ENCODE assay signal across 35 mouse cellular contexts in genomic region chr3:91964543-91964942, GRCm38 (mm10). TPM values are rescaled to one million over a fixed set of nuclear protein-coding genes. Genes with fewer than 3 reads are reported as not detected.
"Had no signal": no experiment of that assay in that cellular context is flagged by ENCODE, and none has a peak within 500 bp of the region (broad histone marks: within the 10 kb centered on the region; RNA-seq: fewer than 3 reads in every experiment).

No protein-coding gene starts in this region.

RNA-seq across cellular contexts. Expression of gene Pglyrp3, which starts 49.8 kb away (rescaled TPM):
- total RNA-seq: left cerebral cortex, postnatal 10 days; left cerebral cortex, postnatal 14 days; left cerebral cortex, postnatal 25 days; left cerebral cortex, postnatal 36 days; left cerebral cortex, postnatal 4 days; liver, adult 2 months; megakaryocyte progenitor cell, adult 5-6 weeks; megakaryocyte, adult 5-6 weeks; megakaryocyte-erythroid progenitor cell, adult 5-6 weeks; midbrain, postnatal 0 days; monocyte, adult 5-6 weeks had no signal
- polyA plus RNA-seq: limb, embryonic 10.5 days; limb, embryonic 11.5 days; liver, adult 2 months; liver, embryonic 11.5 days; liver, embryonic 12.5 days; liver, embryonic 13.5 days; liver, embryonic 14.5 days; liver, embryonic 15.5 days; liver, embryonic 16.5 days; liver, postnatal 0 days; lung, embryonic 14.5 days; lung, embryonic 15.5 days; lung, embryonic 16.5 days; lung, postnatal 0 days; macrophage; midbrain, embryonic 10.5 days; midbrain, embryonic 11.5 days; midbrain, embryonic 12.5 days; midbrain, embryonic 13.5 days; midbrain, embryonic 14.5 days; midbrain, embryonic 15.5 days; midbrain, embryonic 16.5 days; midbrain, postnatal 0 days; myocyte; neural tube, embryonic 11.5 days; neural tube, embryonic 12.5 days had no signal
